Mouse (Mus musculus) liver, embryonic 16.5 days (tissue): ENCODE measurements around the gene Hexim2. TPM values are rescaled to one million over a fixed set of nuclear protein-coding genes. Genes with fewer than 3 reads are reported as not detected.

ENCODE experiments used
- ATAC-seq: fragments of 200-750 bp; cut with Nextera tagmentation; 2 replicates; pipeline ENCODE4 v1.8.0; 2017; ENCODE audit warnings: low read depth, mild to moderate bottlenecking, moderate number of reproducible peaks, moderate library complexity
- H3K27ac ChIP-seq: fragments of 300-500 bp; sonication (generic); 2 replicates; pipeline ENCODE4 v1.5.1; 2014; ENCODE audit warnings: mild to moderate bottlenecking, low read length
- H3K27me3 ChIP-seq: fragments of 300-500 bp; sonication (generic); 2 replicates; pipeline ENCODE4 v1.6.1; 2014; ENCODE audit warnings: low read depth, low read length, mixed read lengths; ENCODE audit not compliant: control insufficient read depth, insufficient read depth
- H3K36me3 ChIP-seq: fragments of 300-500 bp; sonication (generic); 2 replicates; pipeline ENCODE4 v1.6.1; 2014; ENCODE audit warnings: mild to moderate bottlenecking; ENCODE audit not compliant: control insufficient read depth, insufficient read depth
- H3K4me1 ChIP-seq: fragments of 300-500 bp; sonication (generic); 2 replicates; pipeline ENCODE4 v1.6.1; 2014; ENCODE audit warnings: low read depth, low read length, mixed read lengths; ENCODE audit not compliant: control insufficient read depth
- H3K4me2 ChIP-seq: fragments of 300-500 bp; sonication (generic); 2 replicates; pipeline ENCODE4 v1.6.1; 2014; ENCODE audit warnings: low read depth, low read length, mixed read lengths
- H3K4me3 ChIP-seq: fragments of 300-500 bp; sonication (generic); 2 replicates; pipeline ENCODE4 v1.5.1; 2014; ENCODE audit warnings: low read depth, mild to moderate bottlenecking, low read length
- H3K9ac ChIP-seq: fragments of 300-500 bp; sonication (generic); 2 replicates; pipeline ENCODE4 v1.6.1; 2014; ENCODE audit warnings: low read depth, low read length
- H3K9me3 ChIP-seq: fragments of 300-500 bp; sonication (generic); replicated peaks from 2 replicates; pipeline ENCODE4 v1.6.1; 2016; ENCODE audit warnings: low read length; ENCODE audit not compliant: control insufficient read depth
- WGBS: fragments of 180-500 bp; shearing (Covaris S2); extraction: QIAGEN DNeasy Blood & Tissue Kit; methylation state at CpG from one replicate; pipeline ENCODE4 v1.1.7; 2014; ENCODE audit not compliant: insufficient replicate concordance; 5-methylcytosine and 5-hydroxymethylcytosine counted together
- polyA plus RNA-seq: library from polyadenylated mRNA; unstranded; fragments of >200 nt; fragmentation: Nextera tagmentation; extraction: Ambion mirVana; gene quantifications from 2 replicates; pipeline ENCODE4 v1.2.1, GENCODE M21; 2015

Hexim2 gene
- polyA plus RNA-seq, 1 experiment from 2014 or later, result 5.2 TPM

GRCm38 (mm10) chr11:103178748-103179147, 46.5 kb downstream of the Hexim2 start:
- Histone ChIP-seq H3K27me3 (no peaks in the 10 kb centered on the region), H3K9ac (no peak overlapping the region), H3K9me3 (no peaks in the 10 kb centered on the region), H3K4me2 (no peak overlapping the region), H3K36me3 (no peaks in the 10 kb centered on the region), H3K4me3 (no peak overlapping the region), H3K4me1 (no peaks in the 10 kb centered on the region; the same call in 1 of the 2 replicates), H3K27ac (no peak overlapping the region)
- no peak for ATAC-seq
- 74% methylated on average over 8 of the region's 8 CpGs for WGBS

GRCm38 (mm10) chr11:103180426-103180825, 48.2 kb downstream of the Hexim2 start:
- no peak for ATAC-seq
- no peaks in the 10 kb centered on the region for H3K27me3 ChIP-seq
- 36% methylated on average over 1 of the region's 1 CpGs for WGBS

GRCm38 (mm10) chr11:103181349-103181748, 49.1 kb downstream of the Hexim2 start:
- no peaks in the 10 kb centered on the region for H3K27me3 ChIP-seq
- ATAC-seq, result no peak
- no peak overlapping the region for H3K4me3 ChIP-seq
- no peak overlapping the region for H3K27ac ChIP-seq
- H3K9me3 ChIP-seq, result no peaks in the 10 kb centered on the region
- H3K9ac ChIP-seq, result no peak overlapping the region
- no peak overlapping the region for H3K4me2 ChIP-seq
- 72% methylated on average over 9 of the region's 9 CpGs for WGBS
- H3K4me1 ChIP-seq, result no peaks in the 10 kb centered on the region
- no peaks in the 10 kb centered on the region for H3K36me3 ChIP-seq

More at GRCm38 (mm10) chr11:103180426-103180825, 48.2 kb downstream of the Hexim2 start:
- no peak overlapping the region for H3K4me2 ChIP-seq
- H3K9me3 ChIP-seq, result no peaks in the 10 kb centered on the region
- no peak overlapping the region for H3K9ac ChIP-seq
- no peaks in the 10 kb centered on the region for H3K36me3 ChIP-seq
- no peak overlapping the region for H3K4me3 ChIP-seq
- H3K4me1 ChIP-seq, result no peaks in the 10 kb centered on the region; the same call in 1 of the 2 replicates
- no peak overlapping the region for H3K27ac ChIP-seq

- Histone ChIP-seq H3K36me3 (no peaks in the 10 kb centered on the region), H3K9me3 (no peaks in the 10 kb centered on the region), H3K9ac (no peak overlapping the region), H3K4me1 (no peaks in the 10 kb centered on the region), H3K4me2 (no peak overlapping the region), H3K27ac (no peak overlapping the region), H3K4me3 (no peak overlapping the region), H3K27me3 (no peaks in the 10 kb centered on the region)
- ATAC-seq, result no peak
- WGBS, result 68% methylated on average over 3 of the region's 3 CpGs
Measured at GRCm38 (mm10) chr11:103181911-103182310, 49.7 kb downstream of the Hexim2 start.

GRCm38 (mm10) chr11:103184891-103185290, 52.7 kb downstream of the Hexim2 start:
- H3K27me3 ChIP-seq, result no peaks in the 10 kb centered on the region
- H3K4me2 ChIP-seq, result no peak overlapping the region
- no peaks in the 10 kb centered on the region for H3K9me3 ChIP-seq
- no peaks in the 10 kb centered on the region for H3K4me1 ChIP-seq
- H3K27ac ChIP-seq, result no peak overlapping the region
- ATAC-seq, result no peak
- 51% methylated on average over 2 of the region's 2 CpGs for WGBS
- H3K9ac ChIP-seq, result no peak overlapping the region
- no peaks in the 10 kb centered on the region for H3K36me3 ChIP-seq
- no peak overlapping the region for H3K4me3 ChIP-seq

Other genes with a start within 250 kb of the Hexim2 start
- gene Fam187a, start 247.3 kb upstream of the Hexim2 start, polyA plus RNA-seq, result not detected in 2 replicates
- gene Gfap, start 231.5 kb upstream of the Hexim2 start, polyA plus RNA-seq, result 7.4 and 8.3 TPM in 2 replicates
- 10.9 and 11.0 TPM in 2 replicates for gene Kif18b, start 207.3 kb upstream of the Hexim2 start, polyA plus RNA-seq
- 0.13 TPM in 1 of 2 replicates, not detected in the other for gene C1ql1, start 185.7 kb upstream of the Hexim2 start, polyA plus RNA-seq
- gene Nmt1, start 104.2 kb upstream of the Hexim2 start, polyA plus RNA-seq, result 32.1 and 36.6 TPM in 2 replicates
- gene Dcakd, start 104.1 kb upstream of the Hexim2 start, polyA plus RNA-seq, result 22.9 and 29.0 TPM in 2 replicates
- 0.40 and 0.58 TPM in 2 replicates for gene Plcd3, start 30.8 kb upstream of the Hexim2 start, polyA plus RNA-seq
- 51.3 and 54.4 TPM in 2 replicates for gene Acbd4, start 30.7 kb upstream of the Hexim2 start, polyA plus RNA-seq
- gene Hexim1, start 16.2 kb upstream of the Hexim2 start, polyA plus RNA-seq, result 1.7 and 1.9 TPM in 2 replicates
- gene Fmnl1, start 38.7 kb downstream of the Hexim2 start, polyA plus RNA-seq, result 5.2 and 6.3 TPM in 2 replicates
- gene 1700023F06Rik, start 76.1 kb downstream of the Hexim2 start, polyA plus RNA-seq, result not detected in 2 replicates
- not detected in 2 replicates for gene Spata32, start 86.0 kb downstream of the Hexim2 start, polyA plus RNA-seq
- gene Map3k14, start 135.0 kb downstream of the Hexim2 start, polyA plus RNA-seq, result 0.56 and 0.64 TPM in 2 replicates
- gene Arhgap27, start 231.3 kb downstream of the Hexim2 start, polyA plus RNA-seq, result 2.2 and 3.8 TPM in 2 replicates